Mouse (Mus musculus) heart, adult 2 months (tissue): Measurements from ENCODE around the gene Shld1. TPM values are rescaled to one million over a fixed set of nuclear protein-coding genes. Genes with fewer than 3 reads are reported as not detected.

Source experiments
- DNase-seq, 2 experiments: peaks; one replicate each; pipeline ENCODE4 v3.0.0; 2021
- H3K27ac ChIP-seq: fragments of 200-600 bp; 2 replicates; pipeline ENCODE4 v1.8.1; 2022
- H3K27me3 ChIP-seq: fragments of 200-500 bp; 2 replicates; pipeline ENCODE4 v1.6.1; 2012; ENCODE audit warnings: mild to moderate bottlenecking, low read length, inconsistent platforms, mixed read lengths; ENCODE audit not compliant: control insufficient read depth, insufficient read depth
- H3K36me3 ChIP-seq: fragments of 200-500 bp; 2 replicates; pipeline ENCODE4 v1.6.1; 2012; ENCODE audit warnings: low read length, inconsistent platforms; ENCODE audit not compliant: control insufficient read depth, insufficient read depth
- H3K4me1 ChIP-seq: fragments of 200-500 bp; 2 replicates; pipeline ENCODE4 v1.6.1; 2011; ENCODE audit warnings: low read length; ENCODE audit not compliant: control insufficient read depth, insufficient read depth
- H3K4me3 ChIP-seq: fragments of 200-600 bp; 2 replicates; pipeline ENCODE4 v1.8.1; 2022
- H3K79me2 ChIP-seq: fragments of 200-500 bp; replicated peaks from 2 replicates; pipeline ENCODE4 v1.6.1; 2012; ENCODE audit warnings: mild to moderate bottlenecking, inconsistent platforms, low read length, moderate library complexity, mixed read lengths; ENCODE audit not compliant: control insufficient read depth, insufficient read depth
- H3K9ac ChIP-seq: fragments of 200-500 bp; 2 replicates; pipeline ENCODE4 v1.6.1; 2012; ENCODE audit warnings: low read depth, mild to moderate bottlenecking, control low read depth, inconsistent platforms, low read length, mixed read lengths
- CTCF ChIP-seq: fragments of 200-600 bp; IDR thresholded peaks from 2 replicates; pipeline ENCODE4 v1.8.1; 2022; ENCODE audit warnings: antibody characterized with exemption, mild to moderate bottlenecking, moderate library complexity
- EP300 ChIP-seq: fragments of 200-500 bp; IDR thresholded peaks from 2 replicates; pipeline ENCODE4 v1.6.1; 2011; ENCODE audit warnings: low read depth, low read length, control low read depth; ENCODE audit not compliant: insufficient read depth
- POLR2A ChIP-seq: fragments of 200-500 bp; IDR thresholded peaks from 2 replicates; pipeline ENCODE4 v1.6.1; 2011; ENCODE audit warnings: mild to moderate bottlenecking, low read depth, low read length, control low read depth; ENCODE audit not compliant: insufficient read depth
- WGBS: fragments of 180-500 bp; shearing (Covaris S2); methylation state at CpG from one replicate; pipeline ENCODE4 v1.1.7; 2018; 5-methylcytosine and 5-hydroxymethylcytosine counted together
- intact Hi-C: fragments of 180-260 bp; cut with DNase I; formaldehyde crosslinking; loops from one replicate; pipeline ENCODE4 v1.15.1; 2025
- polyA plus RNA-seq: library from polyadenylated mRNA; depleted of rRNA; stranded (reverse); fragments of >200 nt; gene quantifications from 2 replicates; pipeline ENCODE4 v1.2.3, GENCODE M21; 2012
- total RNA-seq, 2 experiments: library from RNA; stranded (reverse); gene quantifications; 2 replicates each; pipeline ENCODE4 v1.2.3; 2021

Gene Shld1
- total and polyA plus RNA-seq, 3 experiments = 34.8 to 57.6 (median 37.8) TPM

DNA sequence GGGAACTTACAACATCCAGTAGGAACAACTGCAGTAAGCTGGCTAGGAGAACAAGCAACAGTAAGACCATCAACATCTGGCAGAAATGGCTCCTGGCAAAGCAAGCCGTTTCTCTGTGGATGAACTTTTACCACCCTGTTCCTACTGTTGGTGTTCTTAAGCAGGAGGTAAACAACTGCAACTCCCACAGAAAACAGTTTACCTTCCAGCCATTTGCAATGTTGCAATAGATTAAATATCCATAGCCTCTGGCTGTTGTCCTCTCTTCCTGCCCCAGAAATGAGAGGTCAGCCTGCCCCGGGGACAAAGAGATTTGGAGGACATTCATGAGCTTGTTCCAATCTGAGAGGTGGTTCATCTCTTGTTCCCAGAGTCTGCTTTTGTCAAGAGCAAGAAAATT is 29.5 kb upstream of the Shld1 start:
- Histone ChIP-seq H3K27me3 (no peaks in the 10 kb centered on the region), H3K4me3 (no peak overlapping the region), H3K9ac (no peak overlapping the region), H3K27ac (no peak overlapping the region), H3K36me3 (no peaks in the 10 kb centered on the region), H3K4me1 (no peaks in the 10 kb centered on the region), H3K79me2 (no peaks in the 10 kb centered on the region)
- DNase-seq = no peak
- 51% methylated on average over 2 of the region's 2 CpGs for WGBS
- intact Hi-C loops = no loop called here
- TF ChIP-seq EP300 = no peak
- no peak for TF ChIP-seq POLR2A
- TF ChIP-seq CTCF = no peak

DNA sequence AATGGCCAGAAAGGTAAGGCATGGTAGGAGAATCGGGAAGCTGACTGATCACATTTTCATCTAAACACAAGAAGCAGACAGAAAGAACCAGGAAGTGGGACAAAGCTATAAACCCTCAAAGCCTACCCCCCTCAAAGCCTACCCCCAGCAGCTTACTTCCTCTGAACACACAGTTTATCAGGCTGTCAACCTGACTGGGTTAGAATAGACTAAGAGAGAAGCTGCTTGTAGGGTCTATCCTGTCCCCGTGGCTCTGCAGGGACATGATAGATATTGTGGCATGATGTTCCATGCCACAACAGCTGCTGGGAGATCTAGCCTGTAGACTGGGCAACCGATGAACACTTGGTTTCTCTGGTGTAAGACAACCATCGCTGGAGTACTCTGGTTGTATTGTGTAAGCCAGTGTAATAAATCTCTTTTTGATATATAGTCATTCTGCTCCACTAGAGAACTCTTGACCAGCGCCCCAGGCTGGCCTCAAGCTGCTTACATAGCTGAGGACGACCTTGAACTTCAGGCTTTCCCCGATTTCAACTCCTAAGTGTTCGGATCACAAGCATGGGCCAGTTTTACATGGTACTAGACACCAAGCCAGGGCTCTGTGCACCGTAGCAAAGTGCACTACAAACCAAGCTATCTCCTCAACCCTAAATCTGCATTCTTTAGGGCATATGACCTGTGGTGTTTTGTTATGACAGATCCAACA is 28.2 kb upstream of the Shld1 start:
- H3K4me1 ChIP-seq = no peaks in the 10 kb centered on the region
- H3K27me3 ChIP-seq = no peaks in the 10 kb centered on the region
- no peak for TF ChIP-seq POLR2A
- no peak for TF ChIP-seq CTCF
- no peak for TF ChIP-seq EP300
- WGBS = 83% methylated on average over 9 of the region's 9 CpGs
- no peaks in the 10 kb centered on the region for H3K36me3 ChIP-seq
- intact Hi-C loops = no loop called here
- H3K79me2 ChIP-seq = no peaks in the 10 kb centered on the region
- H3K4me3 ChIP-seq = no peak overlapping the region
- H3K9ac ChIP-seq = no peak overlapping the region
- no peak overlapping the region for H3K27ac ChIP-seq
- DNase-seq = no peak

DNA sequence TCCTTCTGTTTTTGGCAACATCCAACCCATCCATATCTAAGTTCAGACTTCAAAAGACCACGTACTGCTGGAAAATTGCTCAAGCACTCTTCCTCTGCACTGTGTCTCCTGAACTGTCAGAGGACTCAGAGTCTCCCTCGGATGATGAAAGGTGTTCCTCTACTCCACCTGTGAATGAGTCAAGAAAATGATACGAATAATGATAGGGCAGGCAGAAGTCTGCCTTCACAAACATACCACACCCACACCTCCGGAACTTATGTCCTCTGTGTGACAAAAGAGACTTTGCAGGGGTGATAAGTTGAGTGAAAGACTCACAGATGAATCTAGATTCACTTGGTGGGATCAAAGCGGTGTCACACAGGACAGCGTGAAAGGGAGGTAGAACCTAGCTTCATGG is 17.6 kb upstream of the Shld1 start:
- H3K27ac ChIP-seq = no peak overlapping the region

DNA sequence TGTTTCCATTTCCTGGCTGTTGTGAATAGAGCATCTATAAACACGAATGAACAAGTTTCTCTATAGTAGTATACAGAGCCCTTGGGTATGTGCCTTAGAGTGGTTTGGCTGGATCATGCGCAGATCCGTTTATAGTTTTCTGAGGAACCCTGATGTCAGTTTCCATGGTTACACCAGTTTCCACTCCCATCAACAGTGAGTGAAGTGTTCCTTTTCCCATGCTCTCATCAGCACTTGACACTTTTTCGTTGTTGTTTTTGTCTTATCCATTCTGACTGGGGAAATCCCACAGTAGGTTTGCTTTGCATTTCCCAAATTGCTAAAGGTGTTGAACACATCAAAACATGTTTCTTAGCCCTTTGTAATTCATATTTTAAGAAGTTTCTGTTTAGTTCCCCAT is 16.4 kb upstream of the Shld1 start:
- Histone ChIP-seq H3K27ac (no peak overlapping the region), H3K9ac (no peak overlapping the region), H3K27me3 (no peaks in the 10 kb centered on the region), H3K4me1 (no peaks in the 10 kb centered on the region), H3K36me3 (no peaks in the 10 kb centered on the region), H3K4me3 (no peak overlapping the region), H3K79me2 (no peaks in the 10 kb centered on the region)
- no peak for DNase-seq
- TF ChIP-seq POLR2A (no peak), EP300 (no peak), CTCF (no peak)
- WGBS = 60% methylated on average over 4 of the region's 4 CpGs
- intact Hi-C loops = no loop called here

More for the DNA sequence above, 17.6 kb upstream of the Shld1 start:
- DNase-seq = no peak
- TF ChIP-seq POLR2A (no peak), EP300 (no peak), CTCF (no peak)
- intact Hi-C loops = no loop called here
- 56% methylated on average over 6 of the region's 6 CpGs for WGBS
- Histone ChIP-seq H3K9ac (no peak overlapping the region), H3K27me3 (no peaks in the 10 kb centered on the region), H3K36me3 (no peaks in the 10 kb centered on the region), H3K79me2 (no peaks in the 10 kb centered on the region), H3K4me1 (no peaks in the 10 kb centered on the region), H3K4me3 (no peak overlapping the region)

DNA sequence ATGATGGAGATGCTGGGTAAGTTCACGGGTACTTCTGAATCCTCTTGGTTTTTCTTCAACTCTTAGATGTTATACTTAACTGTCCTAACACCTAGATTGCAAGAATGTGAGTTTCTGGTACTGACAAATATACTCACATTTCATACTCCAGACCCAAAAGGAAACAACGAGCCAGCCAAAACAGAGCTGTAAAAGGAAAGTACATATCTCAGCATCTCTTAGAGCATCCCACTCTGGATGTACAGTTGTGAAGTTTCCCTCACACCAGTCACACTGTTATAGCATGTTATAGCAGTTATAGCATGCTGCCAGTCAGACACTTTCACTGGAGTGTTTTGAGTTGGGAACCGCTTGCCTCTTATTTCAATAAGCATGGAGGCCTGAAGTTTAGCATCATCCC is 14.6 kb upstream of the Shld1 start:
- H3K27me3 ChIP-seq = no peaks in the 10 kb centered on the region
- DNase-seq = no peak
- H3K4me1 ChIP-seq = no peaks in the 10 kb centered on the region
- H3K79me2 ChIP-seq = no peaks in the 10 kb centered on the region
- H3K4me3 ChIP-seq = no peak overlapping the region
- no peak overlapping the region for H3K9ac ChIP-seq
- intact Hi-C loops = no loop called here
- no peaks in the 10 kb centered on the region for H3K36me3 ChIP-seq
- H3K27ac ChIP-seq = no peak overlapping the region
- WGBS = 91% methylated on average over 3 of the region's 3 CpGs
- TF ChIP-seq CTCF = no peak
- no peak for TF ChIP-seq POLR2A

DNA sequence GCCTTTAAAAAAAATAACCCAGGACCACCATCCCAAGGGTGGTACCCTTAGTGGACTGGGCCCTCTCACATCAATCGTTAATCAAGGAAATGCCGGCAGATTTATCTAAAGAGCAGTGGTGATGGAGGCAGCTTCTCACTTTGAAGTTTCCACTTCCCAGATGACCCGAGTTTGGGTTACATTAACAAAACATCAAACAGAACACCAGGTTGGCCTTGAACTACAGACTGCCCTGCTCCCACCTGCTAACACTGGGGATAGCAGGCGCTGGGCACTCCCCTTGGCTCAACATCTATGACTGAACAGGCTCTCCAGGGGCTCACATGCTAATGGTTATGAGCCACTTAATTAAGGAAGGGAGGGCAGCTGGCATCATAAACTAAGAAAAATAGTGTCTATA is 10.6 kb upstream of the Shld1 start:
- 68% methylated on average over 4 of the region's 4 CpGs for WGBS

More for the DNA sequence above, 10.6 kb upstream of the Shld1 start:
- no peak for DNase-seq
- Histone ChIP-seq H3K27ac (no peak overlapping the region), H3K79me2 (no peaks in the 10 kb centered on the region), H3K36me3 (no peaks in the 10 kb centered on the region), H3K9ac (no peak overlapping the region), H3K4me1 (no peaks in the 10 kb centered on the region), H3K4me3 (no peak overlapping the region), H3K27me3 (no peaks in the 10 kb centered on the region)
- intact Hi-C loops = no loop called here
- TF ChIP-seq POLR2A (no peak), EP300 (no peak), CTCF (no peak)
